Mouse (Mus musculus): Measurements from ENCODE around the gene Tmem181a.
"Not testable (repeated sequence)": the region's sequence is repeated elsewhere in the genome, so short reads cannot be mapped to it uniquely, and the experiment has no call there.

Gene Tmem181a

GRCm38 (mm10) chr17:6305656-6306270 is 49.1 kb downstream of the Tmem181a start:
- DNase-seq (ENCODE audit: low spot score in 2 of 2): not testable (repeated sequence)

GRCm38 (mm10) chr17:6306503-6306902 is 49.8 kb downstream of the Tmem181a start:
- DNase-seq (ENCODE audit: low spot score in 2 of 2): not testable (repeated sequence)

DNA sequence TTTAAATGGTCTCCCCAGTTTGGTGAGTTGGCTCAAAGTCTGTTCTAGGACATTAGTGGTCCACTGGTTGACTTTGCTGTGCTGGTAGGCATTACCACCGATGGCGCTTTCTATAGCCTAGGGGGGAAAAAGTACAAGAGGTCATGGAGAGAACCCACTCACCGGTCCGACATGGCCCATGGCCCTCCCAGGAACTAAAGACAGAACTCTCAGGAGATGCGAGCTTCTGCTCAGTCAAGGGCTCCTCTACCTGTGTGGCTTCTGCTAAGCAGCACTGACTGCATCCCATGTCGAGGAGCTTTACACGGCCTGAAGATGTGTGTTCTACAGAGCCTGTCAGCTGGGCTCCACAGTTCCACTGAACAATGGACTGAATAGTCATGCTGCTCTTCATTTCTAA is 55.1 kb downstream of the Tmem181a start:
- not testable (repeated sequence) for DNase-seq (ENCODE audit: low spot score in 2 of 2)

DNA sequence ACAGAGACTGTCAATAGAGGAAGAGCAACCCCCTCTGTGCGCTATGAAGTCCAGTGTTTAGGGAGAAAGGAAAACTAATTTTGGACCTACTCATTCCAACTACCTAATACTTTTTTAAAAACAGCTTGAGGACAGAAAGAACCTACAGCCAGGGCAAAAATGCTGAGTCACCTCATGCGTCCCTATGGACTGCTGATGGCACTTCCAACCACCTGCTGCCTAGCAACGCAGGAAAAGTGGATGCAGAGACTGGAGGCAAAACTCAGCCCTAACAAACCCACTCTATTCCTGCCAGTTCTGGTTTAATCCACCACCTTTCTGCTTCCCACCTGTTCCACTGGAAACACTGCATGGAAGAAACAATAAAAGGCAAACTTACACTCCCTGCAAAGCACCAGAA is 56.1 kb downstream of the Tmem181a start:
- DNase-seq (ENCODE audit: low spot score in 2 of 2): peak; percentile 37 to 41

GRCm38 (mm10) chr17:6314493-6314892 is 57.8 kb downstream of the Tmem181a start:
- not testable (repeated sequence) for DNase-seq (ENCODE audit: low spot score in 2 of 2)

DNA sequence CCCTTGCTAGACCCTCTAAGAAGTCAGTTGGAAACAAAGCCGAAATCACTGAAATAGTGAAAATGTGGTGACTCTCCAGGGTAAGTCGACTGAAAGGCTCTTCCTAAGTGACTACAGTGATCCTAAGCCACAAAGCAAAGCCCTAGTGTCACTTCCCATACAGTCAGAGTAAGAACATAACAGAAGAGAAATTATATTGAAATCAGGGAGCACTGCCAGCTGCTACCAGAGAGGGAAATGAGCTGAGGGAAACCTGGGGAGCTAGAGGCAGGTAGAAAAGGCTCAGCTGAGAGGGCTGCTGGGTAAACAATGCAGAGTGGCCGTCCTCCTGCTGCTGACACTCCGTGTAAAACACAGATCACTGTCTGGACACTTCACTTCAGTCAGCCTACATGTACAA is 59.0 kb downstream of the Tmem181a start:
- peak in 1 of 2 experiments; percentile 41 for DNase-seq (ENCODE audit: low spot score in 2 of 2)

- peak; percentile 64 to 66 for DNase-seq (ENCODE audit: low spot score in 2 of 2)
Measured at GRCm38 (mm10) chr17:6316379-6317126, 59.9 kb downstream of the Tmem181a start.

DNA sequence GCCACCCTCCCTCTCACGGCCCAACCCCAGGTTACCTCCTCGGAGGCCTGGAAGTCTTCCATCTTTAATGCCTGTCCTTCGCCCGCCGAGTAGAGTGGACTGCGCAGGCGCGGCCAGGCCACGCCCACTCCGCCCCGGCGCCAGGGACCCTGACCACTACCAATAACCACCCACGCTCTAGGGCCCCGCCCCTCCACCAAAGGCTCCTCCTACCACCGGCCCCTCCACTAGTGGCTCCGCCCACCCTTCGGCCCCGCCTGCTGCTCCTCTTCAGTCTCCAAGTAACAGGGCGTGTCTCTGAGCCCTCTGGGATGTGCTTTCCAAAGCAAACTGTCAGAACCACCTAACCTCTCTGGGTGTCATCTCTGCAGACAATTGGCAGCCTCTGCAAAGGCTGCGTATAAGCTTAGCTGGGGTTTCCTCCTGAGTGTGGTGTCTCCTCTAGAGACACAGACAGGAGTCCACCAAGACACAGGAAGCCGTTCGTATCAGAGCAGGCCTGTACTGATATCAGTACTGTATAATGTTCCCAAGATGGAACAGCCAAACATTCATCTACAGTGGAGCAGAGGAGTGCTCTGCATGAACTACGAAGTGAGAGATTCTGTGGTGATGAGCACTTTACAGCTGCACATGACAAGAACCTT is 60.8 kb downstream of the Tmem181a start, which contains the start of gene Dynlt1a:
TSS of gene Dynlt1a (minus strand) at position 162 of the 647 bp plus-strand sequence.
- peak; percentile 91 to 92 for DNase-seq (ENCODE audit: low spot score in 2 of 2)

GRCm38 (mm10) chr17:6321081-6321777 is 64.6 kb downstream of the Tmem181a start:
- not testable (repeated sequence) for DNase-seq (ENCODE audit: low spot score in 2 of 2)

DNA sequence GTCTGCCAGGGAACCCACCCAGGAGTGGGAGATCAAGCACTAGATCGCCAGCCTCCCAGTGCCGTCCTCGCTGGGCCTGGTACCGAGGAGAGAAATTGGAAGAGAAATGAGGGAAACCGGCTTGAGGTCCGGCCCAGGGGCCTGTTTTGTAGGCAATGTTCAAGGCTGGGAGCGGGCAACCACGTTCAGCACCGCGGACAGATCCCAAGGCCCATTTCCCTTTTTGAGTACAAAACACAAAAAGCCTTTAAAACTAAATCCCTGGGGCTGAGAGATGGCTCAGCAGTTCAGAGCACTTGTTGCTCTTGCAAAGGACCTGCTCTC is 65.1 kb downstream of the Tmem181a start:
- DNase-seq (ENCODE audit: low spot score in 2 of 2): not testable (repeated sequence)

GRCm38 (mm10) chr17:6325021-6325420 is 68.4 kb downstream of the Tmem181a start:
- not testable (repeated sequence) for DNase-seq (ENCODE audit: low spot score in 2 of 2)

GRCm38 (mm10) chr17:6325543-6325942 is 68.9 kb downstream of the Tmem181a start:
- not testable (repeated sequence) for DNase-seq (ENCODE audit: low spot score in 2 of 2)

DNA sequence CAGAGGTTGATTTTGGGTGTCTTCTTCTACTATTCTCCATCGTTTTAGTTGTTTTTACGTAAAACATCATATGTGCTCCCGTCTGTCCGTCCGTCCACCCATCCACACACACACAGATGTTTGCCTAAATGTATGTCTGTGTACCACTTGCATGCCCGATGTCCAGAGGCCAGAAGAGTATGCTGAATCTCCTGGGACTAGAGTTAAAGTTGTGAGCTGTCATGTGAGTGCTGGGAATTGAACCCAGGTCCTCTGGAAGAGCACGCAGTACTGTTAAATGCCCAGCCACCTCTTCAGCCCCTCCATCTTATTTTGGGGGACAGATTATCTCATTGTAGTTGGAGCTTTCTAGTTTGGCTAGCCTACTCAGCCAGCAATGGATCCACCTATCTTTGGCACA is 70.9 kb downstream of the Tmem181a start:
- DNase-seq (ENCODE audit: low spot score in 2 of 2): not testable (repeated sequence)

GRCm38 (mm10) chr17:6328997-6329396 is 72.3 kb downstream of the Tmem181a start:
- not testable (repeated sequence) for DNase-seq (ENCODE audit: low spot score in 2 of 2)

DNA sequence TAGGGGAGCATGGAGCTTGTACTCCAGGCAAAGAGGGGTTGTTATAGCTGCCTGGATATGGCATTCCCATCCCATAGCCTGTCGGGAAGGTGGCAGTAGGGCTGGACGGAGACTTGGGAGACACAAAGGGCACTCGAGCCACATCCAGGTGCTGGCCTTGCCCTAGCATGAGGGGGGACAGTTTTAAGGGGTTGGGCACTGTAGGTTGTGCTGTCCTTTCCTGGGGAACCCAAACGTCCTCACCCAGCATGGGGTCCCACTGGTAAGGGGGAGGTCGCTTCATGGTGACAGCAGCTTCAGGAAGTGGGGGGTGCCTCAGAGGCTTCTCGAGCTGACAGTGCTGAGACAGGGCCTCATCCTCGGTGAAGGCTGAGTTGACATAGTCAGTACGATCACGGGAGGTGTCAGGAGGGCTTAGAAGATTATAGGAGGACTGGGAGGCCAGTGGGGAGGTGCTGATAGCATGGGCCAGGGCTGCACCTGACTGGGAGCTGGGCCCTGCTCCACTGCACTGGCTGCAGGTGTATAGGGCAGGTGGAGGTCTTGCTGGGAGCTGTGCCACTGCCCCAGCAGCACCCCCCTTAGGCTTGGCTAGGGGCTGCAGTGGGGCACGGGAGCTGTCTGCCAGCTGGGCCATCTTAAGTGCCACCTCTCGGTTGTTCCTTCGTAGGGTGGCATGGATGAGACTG is 86.1 kb downstream of the Tmem181a start:
- not testable (repeated sequence) for DNase-seq (ENCODE audit: low spot score in 2 of 2)

DNA sequence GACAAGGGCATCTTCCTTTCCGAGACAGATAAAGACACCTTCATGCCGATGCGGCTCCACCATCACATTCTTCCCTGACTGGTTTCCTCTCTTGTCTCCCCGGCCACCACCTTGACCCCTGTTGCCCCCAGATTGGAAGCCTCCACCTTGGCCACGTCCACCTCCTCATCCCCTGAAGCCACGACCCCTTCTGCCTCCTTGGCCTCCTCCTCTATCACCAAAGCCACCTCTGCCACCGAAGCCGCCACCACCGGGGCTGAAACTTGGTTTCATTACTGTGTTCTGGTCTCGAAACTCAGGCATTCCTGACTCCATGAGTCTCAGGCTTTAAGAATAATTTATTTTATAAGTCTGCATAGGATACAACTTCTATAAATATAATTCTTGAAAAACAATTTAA is 98.6 kb downstream of the Tmem181a start:
- DNase-seq (ENCODE audit: low spot score in 2 of 2): peak in 1 of 2 experiments; percentile 3
